Mouse (Mus musculus) spleen, adult 2 months (tissue): Measurements from ENCODE around the gene Grin2d.

ENCODE experiments used
- CTCF ChIP-seq: fragments of 200-500 bp; IDR thresholded peaks from 2 replicates; pipeline ENCODE4 v1.5.1; 2011; ENCODE audit warnings: mild to moderate bottlenecking, inconsistent platforms; ENCODE audit not compliant: insufficient read depth, insufficient read length, insufficient replicate concordance; ENCODE audit errors: extremely low read depth
- POLR2A ChIP-seq: fragments of 200-500 bp; IDR thresholded peaks from 2 replicates; pipeline ENCODE4 v1.6.1; 2011; ENCODE audit warnings: low read depth, low read length, inconsistent platforms

GRCm38 (mm10) chr7:45921950-45922600, 43.9 kb upstream of the Grin2d start:
- TF ChIP-seq CTCF (no peak), POLR2A (no peak)
